Mouse (Mus musculus): ENCODE data around the gene Adgrg1. TPM values are rescaled to one million over a fixed set of nuclear protein-coding genes. Genes with fewer than 3 reads are reported as not detected.

Gene Adgrg1
- 26.3 and 37.3 TPM in 2 replicates for polyA plus RNA-seq (2012; rRNA removed)

DNA sequence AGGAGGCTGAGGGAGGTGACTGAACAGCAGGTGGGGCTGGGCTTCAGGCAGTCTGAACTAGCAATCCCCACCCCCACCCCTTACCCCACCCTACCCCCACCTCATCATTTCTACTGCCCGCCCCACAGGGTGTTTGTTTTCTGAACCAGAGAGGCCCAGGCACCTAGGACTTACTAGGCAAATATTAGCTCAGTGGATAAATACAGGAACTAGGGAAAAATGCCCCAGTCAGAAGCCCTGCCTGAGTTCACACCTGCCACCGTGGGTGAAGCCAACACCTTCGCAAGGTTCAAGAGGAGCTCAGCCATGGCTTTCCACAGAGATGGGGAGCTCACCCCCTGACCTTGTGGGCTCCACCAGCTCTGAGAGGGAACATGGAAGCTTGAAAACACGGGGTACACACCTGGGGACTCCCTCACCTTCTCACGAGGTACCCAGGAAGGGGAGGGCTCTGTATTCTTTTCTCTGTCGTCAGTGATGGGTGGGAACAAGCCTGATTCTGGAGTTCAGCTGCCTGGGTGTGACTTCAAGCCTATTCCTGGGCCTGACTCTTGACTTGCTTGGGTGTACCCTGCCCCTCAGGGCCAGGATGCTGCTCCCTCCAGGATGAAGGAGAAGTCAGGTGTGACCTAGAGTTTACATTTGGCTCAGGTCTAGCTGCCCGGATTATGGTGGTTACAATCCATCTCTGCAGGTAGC lies at the start of gene Adgrg1:
Adgrg1 (plus strand) TSS at position 285 of the 699 bp plus-strand sequence.
- 21% methylated on average over 7 of the region's 7 CpGs for WGBS
- DNase-seq (ENCODE audit: low read depth, low spot score), result no peak

DNA sequence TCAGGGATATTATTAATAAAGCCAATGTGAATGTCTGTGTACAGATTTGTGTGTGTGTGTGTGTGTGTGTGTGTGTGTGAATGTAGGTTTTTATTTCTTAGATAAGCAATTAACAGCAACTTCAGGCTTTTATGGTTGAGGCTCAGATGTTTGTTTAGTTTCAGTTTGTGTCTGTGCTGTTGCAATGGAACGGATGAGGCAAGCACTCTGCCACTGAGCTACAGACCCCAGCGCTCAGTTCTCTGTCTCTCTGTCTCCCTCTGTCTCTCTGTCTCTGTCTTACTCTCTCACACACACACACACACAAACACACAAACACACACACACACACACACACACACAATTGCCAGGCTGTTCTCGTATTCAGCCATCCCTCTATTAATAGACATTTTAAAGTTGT lies 46.3 kb upstream of the Adgrg1 start:
- 41% methylated on average over 3 of the region's 3 CpGs for WGBS
- no peak for DNase-seq (ENCODE audit: low read depth, low spot score)

DNA sequence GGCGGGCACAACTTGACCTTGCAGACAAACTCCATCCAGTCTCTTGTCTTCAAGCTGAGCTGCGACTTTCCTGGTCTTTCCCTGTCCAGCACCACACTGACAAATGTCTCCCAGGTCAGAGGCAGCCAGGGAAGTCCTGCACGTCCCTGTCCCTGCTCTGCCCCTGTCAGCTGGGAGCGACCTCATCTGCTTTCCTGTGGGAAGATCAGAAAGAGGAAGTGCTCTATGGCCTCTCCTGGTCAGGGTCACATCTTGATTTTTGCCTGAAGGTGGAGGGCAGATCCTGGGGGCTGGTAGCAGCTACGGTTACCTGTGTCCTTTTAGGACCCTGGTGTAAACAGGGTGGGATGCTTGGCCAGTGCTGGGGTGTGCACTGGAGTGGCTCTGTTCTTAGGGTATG lies 40.6 kb upstream of the Adgrg1 start:
- DNase-seq (ENCODE audit: low read depth, low spot score), result no peak
- 46% methylated on average over 5 of the region's 5 CpGs for WGBS

DNA sequence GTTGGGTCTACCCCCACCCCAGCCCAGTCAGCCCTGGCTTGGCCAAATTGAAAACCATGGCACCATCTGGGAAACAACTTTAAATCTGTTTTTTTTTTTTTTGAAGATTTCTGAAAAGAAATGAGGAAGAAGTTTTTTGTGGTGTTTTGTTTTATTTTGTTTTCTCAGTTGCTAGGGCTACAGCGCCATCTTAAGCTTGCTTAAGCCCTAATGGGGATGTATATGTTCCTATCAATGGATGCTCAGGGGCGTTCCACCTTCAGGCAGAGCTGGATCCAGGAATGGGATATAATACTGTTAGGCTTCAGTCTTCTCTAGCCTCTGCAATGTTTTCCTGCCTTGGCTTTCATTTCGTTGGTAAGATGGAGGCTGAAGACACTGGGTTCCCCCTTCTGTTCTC lies 39.4 kb upstream of the Adgrg1 start:
- WGBS, result 63% methylated on average over 3 of the region's 3 CpGs
- no peak for DNase-seq (ENCODE audit: low read depth, low spot score)

DNA sequence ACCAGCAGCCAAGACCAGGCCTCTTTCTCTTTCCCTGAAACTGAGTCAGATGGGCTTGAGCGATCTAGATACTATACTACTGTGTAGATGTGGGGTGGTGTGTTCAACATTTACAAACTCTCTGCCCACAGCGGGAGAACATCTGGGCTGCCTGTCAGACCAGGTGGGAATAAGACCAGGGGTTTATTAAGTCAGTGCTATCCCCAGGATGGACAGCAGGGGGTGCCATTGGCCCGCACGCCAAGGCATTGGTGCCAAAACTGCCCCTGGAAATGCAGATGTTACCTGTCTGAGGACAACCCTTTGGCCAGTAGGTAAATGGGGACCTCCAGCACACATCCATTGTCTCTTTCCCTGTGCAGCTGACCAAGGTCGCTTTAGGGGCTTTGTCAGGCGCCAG lies 32.0 kb upstream of the Adgrg1 start:
- DNase-seq (ENCODE audit: low read depth, low spot score), result no peak
- WGBS, result 12% methylated on average over 6 of the region's 6 CpGs

DNA sequence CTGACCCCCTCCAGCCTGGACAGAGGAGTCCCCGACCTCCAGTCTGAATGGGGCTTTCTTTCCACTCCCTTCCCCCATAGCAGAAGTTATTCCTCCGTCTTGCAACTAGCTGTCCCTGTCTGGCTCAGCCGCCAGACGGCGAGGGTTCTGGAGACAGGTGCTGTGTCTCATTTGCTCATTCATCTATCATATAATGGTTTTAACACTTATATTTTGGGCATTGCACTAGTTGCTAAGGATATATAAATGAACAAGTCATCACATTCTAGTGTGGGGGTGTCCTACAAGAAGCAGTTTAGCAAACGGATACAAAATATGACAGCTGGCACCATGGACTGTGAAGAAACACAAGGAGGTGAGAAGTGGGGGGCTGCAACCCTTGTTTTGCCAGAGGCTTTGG lies 29.4 kb upstream of the Adgrg1 start:
- DNase-seq (ENCODE audit: low read depth, low spot score), result no peak
- 63% methylated on average over 6 of the region's 6 CpGs for WGBS

DNA sequence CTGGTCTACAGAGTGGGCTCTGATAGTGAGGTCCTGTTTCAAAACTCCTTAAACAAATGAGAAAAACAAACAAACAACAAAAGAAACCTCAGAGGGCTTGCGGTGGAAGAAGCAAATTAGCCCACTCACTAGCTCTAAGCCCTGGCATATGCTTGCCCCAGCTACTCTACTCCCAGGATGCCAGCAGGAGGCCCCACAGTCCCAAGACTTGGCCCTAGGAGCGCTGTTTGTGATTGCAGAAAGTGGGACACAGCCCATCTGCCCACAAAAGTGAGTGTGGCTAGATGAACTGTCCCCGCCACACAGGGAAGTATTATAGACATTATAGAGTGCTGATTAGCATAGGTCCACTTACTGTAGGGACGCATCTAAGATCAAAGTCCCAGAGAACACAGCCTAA lies 26.1 kb upstream of the Adgrg1 start:
- WGBS, result 80% methylated on average over 4 of the region's 4 CpGs
- no peak for DNase-seq (ENCODE audit: low read depth, low spot score)

DNA sequence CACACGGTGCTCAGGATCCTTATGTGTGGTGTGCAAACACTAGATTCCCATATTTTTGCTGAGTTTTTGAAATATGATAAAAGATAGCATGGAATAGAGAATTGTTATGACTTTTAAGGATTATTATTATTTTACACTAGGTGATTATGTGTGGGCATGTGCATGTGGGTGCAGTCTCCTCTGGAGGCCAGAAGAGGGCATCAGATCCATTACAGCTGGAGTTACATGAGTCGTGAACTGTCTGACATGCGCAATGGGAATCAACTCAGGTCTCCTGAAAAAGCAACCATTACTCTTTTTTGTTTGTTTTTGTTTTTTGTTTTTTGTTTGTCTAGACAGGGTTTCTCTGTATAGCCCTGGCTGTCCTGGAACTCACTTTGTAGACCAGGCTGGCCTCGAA lies 25.5 kb upstream of the Adgrg1 start:
- DNase-seq (ENCODE audit: low read depth, low spot score), result no peak

DNA sequence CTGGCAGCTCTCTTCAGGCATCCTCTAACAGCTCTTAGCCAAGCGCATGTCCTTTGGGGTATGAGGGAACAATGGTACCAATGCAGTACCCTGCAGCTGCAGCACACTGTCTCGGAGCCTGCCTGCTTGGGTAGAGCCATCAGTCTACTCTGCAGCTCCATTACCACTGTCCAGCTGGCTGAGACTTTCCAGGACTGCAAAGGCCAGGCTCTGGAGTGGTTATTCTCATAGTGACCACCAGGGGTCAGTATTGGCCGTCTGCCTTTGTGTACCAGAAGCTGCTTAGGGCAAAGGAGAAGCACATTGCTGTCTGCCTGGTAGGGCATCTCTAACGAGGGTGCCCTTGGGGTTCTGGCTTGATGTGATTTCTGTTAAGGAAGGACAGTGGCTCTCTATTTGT lies 24.5 kb upstream of the Adgrg1 start:
- WGBS, result 18% methylated on average over 4 of the region's 4 CpGs
- DNase-seq (ENCODE audit: low read depth, low spot score), result peak; percentile 40

More for the DNA sequence above, 25.5 kb upstream of the Adgrg1 start:
- WGBS, result 87% methylated on average over 4 of the region's 4 CpGs

DNA sequence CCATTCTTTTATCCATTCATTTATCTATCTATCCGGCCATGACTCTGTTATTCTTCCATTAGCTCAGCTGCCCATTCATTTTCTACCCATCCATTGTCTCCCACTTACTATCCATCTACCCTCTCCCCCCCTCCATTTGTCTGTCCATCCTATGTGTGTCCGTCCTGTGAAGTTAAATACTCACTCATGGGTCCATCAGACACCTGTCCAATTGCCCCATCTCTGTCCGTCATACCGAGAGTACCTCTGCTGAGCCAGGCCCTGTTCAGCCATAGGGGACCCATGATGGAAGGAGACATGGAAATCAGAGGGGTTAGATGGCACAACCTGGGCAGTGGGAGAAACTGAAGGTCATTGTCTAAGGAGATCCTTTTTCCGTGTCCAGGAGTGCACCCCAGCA lies 24.1 kb upstream of the Adgrg1 start:
- DNase-seq (ENCODE audit: low read depth, low spot score), result no peak
- WGBS, result 77% methylated on average over 5 of the region's 5 CpGs

DNA sequence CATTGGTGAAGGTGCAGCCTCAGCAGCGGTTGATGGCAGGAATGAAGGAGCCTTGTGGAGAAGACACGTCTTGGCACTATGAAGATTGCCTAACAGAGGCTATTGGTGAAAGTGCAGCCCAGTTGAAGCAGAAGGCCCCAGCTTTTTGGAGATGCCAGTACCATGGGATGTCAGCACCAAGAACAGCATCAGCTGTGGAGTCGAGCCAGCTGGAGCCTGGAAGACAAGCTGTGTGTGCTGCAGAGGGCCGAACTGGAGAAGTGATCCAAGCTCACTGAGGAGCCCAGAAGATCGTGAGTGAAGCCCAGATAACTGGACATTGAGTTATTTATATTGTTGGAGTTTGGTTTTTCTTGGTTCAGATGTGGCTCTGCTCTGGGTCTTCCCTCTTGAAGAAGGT lies 22.5 kb upstream of the Adgrg1 start:
- 79% methylated on average over 5 of the region's 5 CpGs for WGBS
- DNase-seq (ENCODE audit: low read depth, low spot score), result no peak

DNA sequence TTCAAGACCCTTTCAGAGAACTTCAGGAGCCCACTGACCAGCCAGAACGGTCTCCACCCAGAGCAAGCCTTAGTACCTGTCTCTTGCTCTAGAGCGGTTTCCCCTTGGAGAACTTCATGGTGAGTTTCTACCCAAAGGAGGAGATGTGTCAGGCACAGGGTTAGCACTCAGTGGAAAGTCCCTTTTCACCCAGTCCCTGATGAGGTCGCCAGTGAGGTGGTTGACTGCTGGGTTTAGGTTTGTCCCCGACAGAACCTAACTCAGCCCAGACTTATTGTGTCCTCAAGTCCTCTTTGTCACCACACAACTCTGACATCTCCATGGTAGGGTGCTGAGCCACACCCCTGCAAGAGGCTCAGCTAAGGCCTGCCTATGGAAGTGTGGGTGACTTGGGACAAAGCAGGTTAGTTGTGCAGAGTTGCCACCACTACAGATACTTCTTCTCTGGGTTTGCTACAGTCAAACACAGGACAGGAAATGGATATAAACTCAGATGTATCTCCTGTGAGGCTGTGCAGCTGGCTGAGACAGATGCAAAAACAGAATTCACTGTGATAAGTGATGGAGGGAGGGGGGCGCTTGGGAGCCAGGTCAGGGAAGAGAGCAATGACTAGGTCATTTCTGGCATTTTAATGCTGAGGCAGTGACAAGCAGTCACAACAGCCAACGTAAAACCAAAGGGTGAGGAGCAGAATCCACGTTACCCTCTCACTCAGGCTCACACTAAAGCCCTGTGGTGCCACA lies 20.8 kb upstream of the Adgrg1 start:
- no peak for DNase-seq (ENCODE audit: low read depth, low spot score)
- 70% methylated on average over 7 of the region's 7 CpGs for WGBS

DNA sequence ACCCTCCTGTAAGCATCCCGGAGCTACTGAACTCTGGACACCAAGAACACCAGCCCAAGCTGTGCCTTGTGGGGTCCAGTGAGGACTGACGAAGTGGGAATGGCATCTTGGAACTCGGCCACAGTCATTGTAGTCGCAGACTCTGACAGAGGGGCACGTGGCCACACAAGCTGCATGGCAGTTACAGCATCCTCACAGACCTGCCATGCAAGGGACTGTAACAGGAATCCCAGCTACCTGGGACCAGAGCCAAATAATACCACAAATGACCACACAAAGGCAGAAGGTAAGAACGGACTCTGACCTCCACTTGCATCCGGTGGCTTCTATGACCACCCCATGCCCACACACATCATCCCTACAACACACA lies 20.2 kb upstream of the Adgrg1 start:
- 25% methylated on average over 7 of the region's 7 CpGs for WGBS
- DNase-seq (ENCODE audit: low read depth, low spot score), result no peak

DNA sequence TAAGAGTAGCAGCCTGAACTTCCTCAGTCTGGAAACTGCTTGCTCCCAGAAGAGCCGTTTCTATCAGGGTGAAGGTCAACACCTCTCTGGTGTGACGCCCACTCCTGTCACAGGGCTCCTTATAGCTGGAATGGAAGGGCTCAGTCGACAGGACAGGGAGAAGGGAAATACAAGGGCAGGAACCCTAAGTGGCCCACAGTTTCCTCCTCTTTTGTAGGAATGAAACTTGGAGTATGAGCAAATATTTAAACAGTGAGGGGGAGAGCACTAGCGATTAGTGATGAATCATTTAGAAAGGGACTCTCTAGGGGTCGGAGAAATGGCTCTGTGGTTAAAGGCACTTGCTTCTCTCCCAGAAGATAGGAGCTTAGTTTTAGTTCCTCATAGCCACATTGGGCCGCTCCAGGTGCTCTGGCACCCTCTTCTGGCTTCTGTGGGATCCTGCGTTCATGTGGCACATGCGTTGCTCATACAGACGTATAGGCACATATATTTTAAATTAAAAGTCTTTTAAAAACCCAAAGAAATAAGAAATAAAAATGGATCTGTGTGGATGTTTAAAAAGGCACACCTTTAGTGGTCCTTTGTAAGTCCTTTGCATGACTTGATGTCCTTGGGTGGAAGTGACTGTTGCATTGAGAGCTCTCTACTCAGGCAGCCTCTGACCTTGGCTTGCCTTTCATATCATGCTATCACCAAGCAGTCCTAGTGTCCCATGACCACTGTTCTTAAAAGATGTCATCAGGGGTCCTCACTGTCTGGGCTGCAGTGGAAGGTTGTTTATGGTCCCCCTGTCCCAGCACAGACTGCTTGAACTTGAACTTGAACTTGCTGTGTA lies 19.4 kb upstream of the Adgrg1 start:
- no peak for DNase-seq (ENCODE audit: low read depth, low spot score)
- 6% methylated on average over 9 of the region's 9 CpGs for WGBS

DNA sequence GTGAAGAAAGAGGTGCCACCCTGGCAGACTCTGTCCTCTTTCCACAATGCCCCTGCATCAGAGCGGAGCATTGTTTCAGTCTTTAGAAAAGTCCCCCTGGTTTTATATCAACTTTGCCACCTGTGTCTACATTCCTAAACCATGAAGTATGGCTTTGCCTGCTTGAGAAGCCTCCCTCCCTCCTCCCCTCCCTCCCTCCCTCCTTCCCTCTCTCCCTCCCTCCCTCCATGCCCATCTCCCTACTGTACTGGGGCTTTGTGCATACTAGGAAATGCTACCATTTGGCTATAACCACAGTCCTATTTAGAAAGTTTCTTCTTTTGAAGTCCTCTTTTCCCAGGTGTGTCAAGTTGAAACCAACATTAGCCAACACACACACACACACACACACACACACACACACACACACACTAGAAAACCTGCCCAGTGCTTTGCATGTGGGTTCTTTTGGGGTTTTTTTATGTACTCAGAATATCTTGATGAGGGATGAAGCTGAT lies 18.4 kb upstream of the Adgrg1 start:
- DNase-seq (ENCODE audit: low read depth, low spot score), result no peak
- WGBS, result 35% methylated on average over 1 of the region's 1 CpGs

DNA sequence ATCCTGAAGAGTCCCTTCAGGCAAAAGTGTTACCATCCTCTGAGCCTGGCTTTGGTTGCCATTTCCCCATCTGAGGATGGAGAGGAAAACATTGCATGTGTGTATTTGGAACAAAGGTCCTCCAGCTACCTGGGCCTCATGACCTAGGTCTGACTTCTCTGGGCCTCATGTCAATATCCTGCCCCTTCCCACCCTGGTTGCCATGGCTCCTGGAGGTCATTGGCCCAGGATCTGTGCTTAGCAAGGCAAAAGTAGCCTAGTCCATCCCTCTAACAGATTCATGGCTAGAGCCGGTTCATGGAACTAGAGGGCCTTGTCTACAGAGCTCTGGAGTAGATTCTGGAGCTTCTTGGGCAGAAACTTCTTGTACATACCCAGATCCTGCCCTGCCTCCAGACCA lies 12.3 kb upstream of the Adgrg1 start:
- no peak for DNase-seq (ENCODE audit: low read depth, low spot score)

DNA sequence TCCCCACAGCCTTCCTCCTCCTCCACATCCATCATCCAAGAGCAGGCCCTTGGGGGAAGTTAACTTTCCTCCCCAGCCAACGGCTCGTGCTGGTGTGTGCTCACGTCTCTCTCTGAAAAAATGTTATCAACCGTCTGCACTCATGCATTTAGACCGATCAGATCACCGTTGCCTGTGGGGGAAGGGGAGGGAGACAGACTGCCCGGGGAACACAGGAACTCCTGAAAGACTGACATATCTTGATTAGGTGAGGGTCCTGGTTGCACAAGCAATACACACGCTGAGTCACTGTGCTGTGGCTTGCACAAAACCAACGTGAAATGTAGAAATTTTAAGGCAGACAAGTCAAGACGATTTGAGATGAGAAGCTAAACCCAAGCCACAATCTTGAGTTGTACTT lies 9.7 kb upstream of the Adgrg1 start:
- DNase-seq (ENCODE audit: low read depth, low spot score), result no peak
- 32% methylated on average over 10 of the region's 10 CpGs for WGBS

More for the DNA sequence above, 12.3 kb upstream of the Adgrg1 start:
- WGBS, result 52% methylated on average over 1 of the region's 1 CpGs

DNA sequence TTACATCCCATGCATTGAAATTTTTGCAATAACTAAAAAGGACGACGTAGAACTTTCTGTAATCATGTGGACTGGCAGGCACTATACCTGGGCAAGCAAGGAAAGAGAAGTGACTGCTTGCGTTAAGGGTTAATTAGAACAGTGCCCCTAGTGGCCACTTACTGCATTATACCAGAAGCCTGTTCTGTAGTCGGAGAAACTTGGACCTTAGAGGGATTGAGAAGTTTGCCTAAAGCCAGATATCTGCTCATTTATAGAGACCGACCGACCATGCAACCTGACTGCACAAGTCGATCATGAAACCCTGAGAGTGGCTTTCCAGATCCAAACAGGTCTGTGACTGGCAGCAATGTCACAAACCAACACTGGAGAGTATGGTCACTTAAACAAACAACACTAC lies 8.0 kb upstream of the Adgrg1 start:
- WGBS, result 5% methylated on average over 7 of the region's 7 CpGs
- DNase-seq (ENCODE audit: low read depth, low spot score), result no peak

DNA sequence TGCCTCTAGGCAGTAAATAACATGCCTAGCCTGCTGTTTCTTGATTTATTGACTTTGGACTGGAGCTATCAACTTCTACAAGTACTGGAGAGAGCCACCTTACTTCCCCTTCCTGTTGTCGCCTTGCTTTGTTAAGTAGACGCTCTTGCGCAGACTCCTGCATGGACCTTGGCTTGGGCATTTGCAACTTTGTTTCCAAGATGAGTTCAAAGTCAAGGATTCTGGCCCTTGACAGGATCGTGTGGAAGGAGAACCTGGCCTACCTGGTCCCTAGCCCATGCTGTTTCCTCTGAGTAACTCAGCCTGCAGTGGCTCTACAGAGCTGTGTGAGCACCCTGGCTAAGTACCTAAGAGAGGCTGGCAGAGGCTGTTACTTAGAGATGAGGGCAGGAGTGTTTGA lies 7.5 kb upstream of the Adgrg1 start:
- DNase-seq (ENCODE audit: low read depth, low spot score), result no peak
- 19% methylated on average over 4 of the region's 4 CpGs for WGBS

DNA sequence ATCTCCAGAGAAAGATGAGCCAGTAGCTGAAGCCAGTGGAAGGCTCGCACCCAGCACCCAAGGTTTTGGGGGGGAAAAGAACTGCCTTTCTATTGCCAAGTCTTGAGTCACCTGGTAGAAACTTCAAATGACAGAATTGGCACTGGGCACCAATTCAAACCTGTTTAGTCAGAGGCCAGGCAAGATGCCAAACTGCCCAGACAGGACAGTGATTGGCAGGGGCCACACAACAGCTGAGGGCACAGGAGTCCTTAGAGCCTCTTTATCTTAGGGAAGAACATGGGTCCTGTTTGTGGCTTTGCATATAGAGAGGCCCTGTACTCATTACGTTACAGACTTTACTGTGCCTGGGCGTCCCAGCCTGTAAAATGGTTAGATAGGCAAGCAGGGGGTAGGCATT lies 7.0 kb upstream of the Adgrg1 start:
- WGBS, result 45% methylated on average over 3 of the region's 3 CpGs
- no peak for DNase-seq (ENCODE audit: low read depth, low spot score)
